In the genomic region with DNA sequence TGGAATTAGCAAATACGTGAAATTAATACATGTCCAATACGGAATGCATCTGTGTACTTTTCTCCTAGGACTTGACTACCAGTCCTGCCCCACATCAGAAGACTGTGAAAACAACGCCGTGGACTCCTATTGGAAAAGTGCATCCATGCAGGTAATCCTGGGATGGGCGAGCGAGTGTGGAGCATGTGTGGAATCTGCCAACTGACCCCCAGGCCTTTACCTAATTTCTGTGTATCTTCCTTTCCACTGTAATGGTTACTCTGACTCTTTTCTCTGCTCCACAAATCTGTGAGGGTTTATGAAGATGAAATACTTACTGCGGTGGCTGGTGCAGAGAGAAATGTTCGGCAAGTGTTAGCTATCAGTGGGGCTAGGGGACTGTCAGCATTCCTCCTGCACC, we compare ENCODE assay signal across 21 mouse cellular contexts. TPM values are rescaled to one million over a fixed set of nuclear protein-coding genes. Genes with fewer than 3 reads are reported as not detected.
DNase-seq lines count a peak whose midpoint lies in the region; ATAC-seq lines count a peak whose summit lies in the region.
"Had no signal": no experiment of that assay in that cellular context is flagged by ENCODE, and none has a peak within 500 bp of the region (broad histone marks: within the 10 kb centered on the region; RNA-seq: fewer than 3 reads in every experiment).

No protein-coding gene starts in this region.

- ATAC-seq in erythroid progenitor cell, adult 5-6 weeks (replicated peaks; ENCODE audit: low FRiP score, poor library complexity, severe bottlenecking), result no peak
- ATAC-seq: CD4-positive, CD25-positive, alpha-beta regulatory T cell, adult 4 months; forebrain, embryonic 13.5 days; forebrain, embryonic 15.5 days; forebrain, postnatal 0 days had no signal

- DNase-seq in heart, adult 11 months, result peak; percentile 53
- DNase-seq in heart, adult 8-10 months (ENCODE audit: low spot score), result no peak
- DNase-seq in retina, postnatal 1 day, result peak; percentile 12
- no peak for DNase-seq in retina, embryonic 14.5 days (ENCODE audit: low spot score)
- DNase-seq: adrenal gland, adult 2 months; adrenal gland, postnatal 10 days; adrenal gland, postnatal 25 days; B cell, adult 2 months; cerebellum, adult 11 months; cerebellum, adult 18-20 months; cerebellum, adult 8-10 months; cerebellum, adult 9-11 months; cerebellum, postnatal 14 days; cerebellum, postnatal 36 days; embryo, embryonic 11 days; forebrain, postnatal 0 days had no signal

RNA-seq across cellular contexts. Expression of a gene that starts 0.8 kb away (rescaled TPM):
- total RNA-seq in heart, adult 8-10 months (2022), result 10 to 100 TPM; 36.4 to 43.2 (median 38.0) TPM
- 18.7 and 21.8 TPM in 2 replicates for total RNA-seq in erythroid progenitor cell, adult 5-6 weeks (2015; ENCODE audit: low replicate concordance)
- 14.6 and 24.0 TPM in 2 replicates for total RNA-seq in erythroid progenitor cell, adult 5-6 weeks (2017; ENCODE audit: low replicate concordance)

RNA-seq across cellular contexts. Expression of a gene that starts 3.5 kb away (rescaled TPM):
- 1 to 10 TPM; 1.7 to 3.6 (median 2.3) TPM for total RNA-seq in heart, adult 8-10 months (2022)
- 0.72 and 13.8 TPM in 2 replicates for total RNA-seq in erythroid progenitor cell, adult 5-6 weeks (2015; ENCODE audit: low replicate concordance)
- 6.5 and 9.2 TPM in 2 replicates for total RNA-seq in erythroid progenitor cell, adult 5-6 weeks (2017; ENCODE audit: low replicate concordance)
- total RNA-seq: common myeloid progenitor, adult 5-6 weeks had no signal

RNA-seq across cellular contexts. Expression of a gene that starts 46.2 kb away (rescaled TPM):
- 1 to 10 TPM; 5.8 to 9.5 (median 6.5) TPM for total RNA-seq in heart, adult 8-10 months (2022)
- 14.4 and 18.0 TPM in 2 replicates for total RNA-seq in erythroid progenitor cell, adult 5-6 weeks (2015; ENCODE audit: low replicate concordance)
- 5.8 and 7.6 TPM in 2 replicates for total RNA-seq in erythroid progenitor cell, adult 5-6 weeks (2017; ENCODE audit: low replicate concordance)

Comparison
In these comparisons a context has a peak if more than half of its experiments do, and no peak if none do; other contexts are left out.
1. DNase-seq: peak in heart, adult 11 months (single experiment) and retina, postnatal 1 day (single experiment); none in heart, adult 8-10 months (single experiment) and retina, embryonic 14.5 days (single experiment).